Mouse (Mus musculus): ENCODE measurements around the gene Timm23. TPM values are rescaled to one million over a fixed set of nuclear protein-coding genes. Genes with fewer than 3 reads are reported as not detected.

Timm23 gene
- polyA plus RNA-seq, 1 experiment = 35.2 TPM

DNA sequence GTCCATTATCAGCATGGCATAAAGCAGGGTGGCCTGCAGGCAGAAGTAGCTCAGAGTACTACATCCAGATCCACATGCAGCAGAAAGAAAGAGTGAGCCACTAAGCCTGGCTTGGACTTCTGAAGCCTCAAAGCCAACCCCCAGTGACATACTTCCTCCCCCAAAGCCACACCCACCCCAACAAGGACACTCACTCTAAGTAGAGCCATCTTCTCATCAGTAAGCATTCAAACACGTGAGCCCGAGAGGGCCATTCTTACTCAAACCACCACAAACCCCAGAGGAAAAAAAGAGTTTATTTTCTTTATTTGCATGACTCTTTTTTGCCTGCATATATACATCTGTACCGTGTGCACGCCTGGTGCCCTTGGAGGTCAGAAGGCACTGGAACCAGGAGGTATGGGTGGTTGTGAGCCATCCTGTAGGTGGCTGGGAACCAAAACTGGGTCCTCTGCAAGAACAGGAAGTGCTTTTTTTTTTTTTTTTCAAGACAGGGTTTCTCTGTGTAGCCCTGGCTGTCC, 42.5 kb downstream of the Timm23 start:
- TF ChIP-seq POLR2A (IDR thresholded peaks at IDR 0.05; ENCODE audit: borderline replicate concordance, low read depth, low read length) (no peak), CTCF (IDR thresholded peaks at IDR 0.05; ENCODE audit: low read depth, low read length) (no peak)
- peak overlapping the region; percentile 86 for H3K27ac ChIP-seq (ENCODE audit: insufficient read depth, low read depth, low read length)
- peak overlapping the region; percentile 93 for H3K4me3 ChIP-seq (ENCODE audit: insufficient read depth, low read length)
- peaks cover 23% of the 10 kb centered on the region for H3K4me1 ChIP-seq (ENCODE audit: control insufficient read depth, insufficient read depth, low read length)

DNA sequence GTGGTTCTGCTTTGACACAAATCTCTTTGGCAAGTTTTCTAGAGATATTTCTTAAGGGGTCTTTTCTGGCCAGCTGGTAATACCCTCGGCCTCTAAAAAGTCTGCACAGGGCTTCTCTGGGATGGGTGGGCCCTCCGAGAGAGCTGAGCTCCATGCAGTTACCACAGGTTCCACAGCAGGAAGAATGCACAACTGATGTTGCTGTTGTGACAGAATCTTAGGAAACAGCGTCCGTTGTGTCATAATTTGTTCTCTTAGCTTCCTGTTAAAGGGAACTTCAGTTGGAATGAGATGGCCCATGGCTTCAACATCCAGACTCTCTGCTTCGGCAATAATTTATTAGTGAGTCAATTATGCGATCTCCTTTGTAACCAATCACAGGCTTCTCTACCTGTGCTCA, 46.9 kb downstream of the Timm23 start:
- Histone ChIP-seq H3K27ac (ENCODE audit: insufficient read depth, low read depth, low read length) (no peak overlapping the region), H3K4me3 (ENCODE audit: insufficient read depth, low read length) (no peak overlapping the region), H3K4me1 (ENCODE audit: control insufficient read depth, insufficient read depth, low read length) (no peaks in the 10 kb centered on the region)
- TF ChIP-seq CTCF (IDR thresholded peaks at IDR 0.05; ENCODE audit: low read depth, low read length) (no peak), POLR2A (IDR thresholded peaks at IDR 0.05; ENCODE audit: borderline replicate concordance, low read depth, low read length) (no peak)

DNA sequence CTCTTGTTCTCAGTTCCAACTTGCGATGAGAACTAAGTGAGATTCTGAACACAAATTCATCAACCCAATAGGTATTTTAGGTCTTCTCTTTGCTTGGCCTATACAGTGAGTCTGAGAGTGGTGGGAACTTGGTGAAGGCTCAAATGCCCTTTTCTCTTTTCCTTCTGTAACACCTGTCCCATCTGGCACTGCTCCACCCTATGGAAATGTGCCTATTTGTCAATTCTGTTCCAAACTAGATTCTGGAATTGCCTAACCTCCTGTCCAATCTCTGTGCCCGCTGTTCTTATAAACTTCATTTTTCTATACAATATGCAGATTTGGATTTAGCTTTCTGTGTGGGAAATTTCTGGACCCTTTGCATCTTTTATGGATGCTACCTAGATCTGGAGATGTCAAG, 48.5 kb downstream of the Timm23 start:
- Histone ChIP-seq H3K4me3 (ENCODE audit: insufficient read depth, low read length) (no peak overlapping the region), H3K27ac (ENCODE audit: insufficient read depth, low read depth, low read length) (no peak overlapping the region), H3K4me1 (ENCODE audit: control insufficient read depth, insufficient read depth, low read length) (no peaks in the 10 kb centered on the region)
- TF ChIP-seq POLR2A (IDR thresholded peaks at IDR 0.05; ENCODE audit: borderline replicate concordance, low read depth, low read length) = no peak
- no peak for TF ChIP-seq CTCF (IDR thresholded peaks at IDR 0.05; ENCODE audit: low read depth, low read length)

DNA sequence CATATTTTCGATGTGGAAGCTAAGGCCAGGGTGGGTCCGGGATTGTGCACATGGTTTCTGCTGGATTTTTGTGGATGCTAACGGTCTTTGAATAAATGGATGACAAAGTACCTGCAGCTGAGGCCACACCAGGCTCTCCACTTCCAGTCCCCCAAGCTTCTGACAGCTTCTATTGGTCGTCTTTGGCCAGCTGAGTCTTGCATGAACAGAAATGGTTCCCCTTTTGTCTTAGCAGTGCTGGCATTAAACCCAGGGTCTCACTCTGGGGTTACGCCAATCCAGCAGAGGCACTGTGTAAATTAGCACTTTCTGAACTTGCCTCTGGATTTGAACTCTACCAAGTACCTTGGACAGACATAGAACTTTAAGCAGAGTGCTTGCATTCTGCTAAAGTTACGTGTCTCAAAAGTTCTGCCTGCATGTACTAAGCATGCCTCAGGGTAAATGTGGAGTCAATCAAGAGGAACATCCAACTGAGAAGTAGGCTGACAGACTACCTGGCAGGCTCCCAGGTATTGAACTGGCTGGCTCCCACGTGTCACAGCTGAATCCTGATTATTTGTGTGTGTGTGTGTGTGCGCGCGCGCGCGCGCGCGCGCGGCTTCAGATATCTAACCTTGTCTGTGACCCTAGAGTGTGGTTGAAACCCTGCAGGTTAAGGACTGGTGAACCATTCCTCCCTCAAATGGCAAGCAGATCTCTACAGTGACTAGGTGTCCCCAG, 49.3 kb downstream of the Timm23 start:
- H3K4me1 ChIP-seq (ENCODE audit: control insufficient read depth, insufficient read depth, low read length) = no peaks in the 10 kb centered on the region
- no peak overlapping the region for H3K27ac ChIP-seq (ENCODE audit: insufficient read depth, low read depth, low read length)
- TF ChIP-seq POLR2A (IDR thresholded peaks at IDR 0.05; ENCODE audit: borderline replicate concordance, low read depth, low read length) = no peak
- no peak overlapping the region for H3K4me3 ChIP-seq (ENCODE audit: insufficient read depth, low read length)

DNA sequence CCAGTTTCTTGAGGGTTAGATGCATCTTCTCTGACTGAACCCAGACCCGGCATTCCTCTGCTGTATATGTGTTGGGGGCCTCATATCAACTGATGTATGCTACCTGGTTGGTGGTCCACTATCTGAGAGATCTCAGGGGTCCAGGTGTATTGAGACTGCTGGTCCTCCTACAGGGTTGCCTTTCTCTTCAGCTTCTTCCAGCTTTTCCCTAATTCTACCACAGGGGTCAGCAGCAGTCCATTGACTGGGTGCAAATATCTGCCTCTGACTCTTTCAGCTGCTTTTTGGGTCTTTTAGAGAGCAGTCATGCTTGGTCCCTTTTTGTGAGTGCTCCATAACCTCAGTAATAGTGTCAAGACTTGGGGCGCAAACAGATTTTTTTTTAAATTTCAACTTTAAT, 50.8 kb downstream of the Timm23 start:
- Histone ChIP-seq H3K27ac (ENCODE audit: insufficient read depth, low read depth, low read length) (no peak overlapping the region), H3K4me3 (ENCODE audit: insufficient read depth, low read length) (no peak overlapping the region), H3K4me1 (ENCODE audit: control insufficient read depth, insufficient read depth, low read length) (no peaks in the 10 kb centered on the region)
- no peak for TF ChIP-seq POLR2A (IDR thresholded peaks at IDR 0.05; ENCODE audit: borderline replicate concordance, low read depth, low read length)
- no peak for TF ChIP-seq CTCF (IDR thresholded peaks at IDR 0.05; ENCODE audit: low read depth, low read length)

DNA sequence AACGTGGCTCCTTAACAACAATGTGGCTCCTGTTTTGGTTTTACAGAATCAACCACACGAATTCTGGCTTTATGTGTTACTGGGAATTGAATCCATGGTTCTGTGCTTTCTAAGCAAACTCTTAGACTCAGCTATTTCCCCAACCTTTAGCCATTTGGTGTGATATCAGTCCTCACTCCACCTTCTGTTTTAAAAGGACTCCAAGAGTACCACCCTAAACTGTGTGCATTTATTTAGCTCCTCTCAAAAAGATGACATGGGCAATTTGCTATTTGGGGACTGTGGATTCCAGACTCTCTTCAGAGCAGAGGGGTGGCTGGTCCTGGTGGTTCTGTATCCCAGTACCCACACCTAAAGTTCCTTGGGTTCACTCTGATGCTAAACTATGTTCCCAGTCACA, 55.1 kb downstream of the Timm23 start:
- H3K4me1 ChIP-seq (ENCODE audit: control insufficient read depth, insufficient read depth, low read length) = no peaks in the 10 kb centered on the region
- H3K4me3 ChIP-seq (ENCODE audit: insufficient read depth, low read length) = no peak overlapping the region
- TF ChIP-seq CTCF (IDR thresholded peaks at IDR 0.05; ENCODE audit: low read depth, low read length) = no peak
- TF ChIP-seq POLR2A (IDR thresholded peaks at IDR 0.05; ENCODE audit: borderline replicate concordance, low read depth, low read length) = no peak
- no peak overlapping the region for H3K27ac ChIP-seq (ENCODE audit: insufficient read depth, low read depth, low read length)

DNA sequence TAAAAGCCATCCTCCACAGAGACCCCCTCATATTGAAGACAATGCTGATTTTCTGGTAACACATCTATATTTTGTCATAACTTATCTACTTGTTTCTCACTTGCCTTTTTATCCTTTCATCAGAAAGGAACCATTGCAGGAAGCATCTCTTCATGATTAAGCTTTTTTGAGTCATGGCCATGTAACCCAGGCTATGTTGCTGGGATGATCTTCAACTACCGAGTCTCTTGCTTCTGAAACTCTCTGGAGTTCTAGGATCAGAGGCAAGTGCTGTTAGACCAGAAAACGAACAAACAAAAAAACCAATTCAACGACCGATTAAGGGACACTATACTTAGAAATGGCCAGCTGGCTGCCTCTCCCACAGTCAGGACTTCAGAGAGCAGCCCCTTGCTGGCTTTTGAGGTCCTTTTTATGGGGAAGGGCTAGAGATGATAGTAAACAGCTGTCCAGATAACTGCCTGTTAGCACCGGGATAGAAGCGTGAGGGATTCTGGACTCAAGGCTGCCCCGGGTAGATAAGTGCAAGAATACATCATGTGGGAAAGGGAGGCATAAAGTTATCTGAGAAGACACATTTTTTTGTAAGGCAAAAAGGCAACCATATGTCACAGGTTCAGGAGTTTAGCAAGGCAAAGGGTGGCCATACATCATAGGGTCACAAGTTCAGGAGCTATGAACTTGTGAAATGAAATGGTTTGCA, 55.7 kb downstream of the Timm23 start:
- H3K27ac ChIP-seq (ENCODE audit: insufficient read depth, low read depth, low read length) = no peak overlapping the region

DNA sequence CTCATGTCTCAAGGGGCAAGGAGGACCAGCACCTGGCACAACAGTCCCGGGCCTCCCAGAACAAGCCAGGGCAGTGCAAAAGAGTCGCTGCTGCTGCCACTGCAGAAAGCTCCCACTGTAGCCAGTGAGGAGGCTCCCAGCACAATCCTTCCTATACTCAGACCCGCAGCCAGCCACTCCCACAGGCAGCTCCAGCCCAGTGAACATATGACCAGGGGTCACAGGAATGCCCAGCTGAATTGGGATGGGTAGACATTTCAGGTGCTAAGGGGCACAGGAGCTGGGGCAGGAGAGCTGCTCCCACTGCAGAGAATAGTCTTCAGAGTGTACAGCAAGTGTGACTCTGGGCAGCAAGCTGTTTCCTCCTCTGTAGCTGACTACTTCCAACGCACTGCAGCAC, 56.3 kb downstream of the Timm23 start:
- TF ChIP-seq POLR2A (IDR thresholded peaks at IDR 0.05; ENCODE audit: borderline replicate concordance, low read depth, low read length) (no peak), CTCF (IDR thresholded peaks at IDR 0.05; ENCODE audit: low read depth, low read length) (no peak)
- Histone ChIP-seq H3K27ac (ENCODE audit: insufficient read depth, low read depth, low read length) (no peak overlapping the region), H3K4me3 (ENCODE audit: insufficient read depth, low read length) (no peak overlapping the region), H3K4me1 (ENCODE audit: control insufficient read depth, insufficient read depth, low read length) (no peaks in the 10 kb centered on the region)

More for the DNA sequence above, 55.7 kb downstream of the Timm23 start:
- no peak for TF ChIP-seq CTCF (IDR thresholded peaks at IDR 0.05; ENCODE audit: low read depth, low read length)
- TF ChIP-seq POLR2A (IDR thresholded peaks at IDR 0.05; ENCODE audit: borderline replicate concordance, low read depth, low read length) = no peak
- Histone ChIP-seq H3K4me1 (ENCODE audit: control insufficient read depth, insufficient read depth, low read length) (no peaks in the 10 kb centered on the region), H3K4me3 (ENCODE audit: insufficient read depth, low read length) (no peak overlapping the region)

DNA sequence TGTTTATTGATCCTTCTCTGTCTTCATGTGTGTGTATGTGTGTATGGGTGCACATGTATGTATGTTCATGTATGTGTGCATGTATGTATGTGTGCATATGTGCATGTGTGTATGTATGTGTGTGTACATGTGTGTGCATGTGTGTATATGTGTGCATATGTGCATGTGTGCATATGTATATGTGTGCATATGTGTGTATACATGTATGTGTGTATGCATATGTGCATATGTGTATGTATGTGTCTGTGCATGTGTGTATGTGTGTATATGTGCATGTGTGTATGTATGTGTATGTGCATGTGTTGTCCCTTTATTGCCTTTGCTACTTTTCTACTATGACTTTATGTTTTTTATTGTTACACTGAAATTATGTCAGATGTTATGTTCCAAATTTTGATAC, 57.0 kb downstream of the Timm23 start:
- TF ChIP-seq CTCF (IDR thresholded peaks at IDR 0.05; ENCODE audit: low read depth, low read length) (no peak), POLR2A (IDR thresholded peaks at IDR 0.05; ENCODE audit: borderline replicate concordance, low read depth, low read length) (no peak)
- Histone ChIP-seq H3K4me3 (ENCODE audit: insufficient read depth, low read length) (no peak overlapping the region), H3K27ac (ENCODE audit: insufficient read depth, low read depth, low read length) (no peak overlapping the region), H3K4me1 (ENCODE audit: control insufficient read depth, insufficient read depth, low read length) (no peaks in the 10 kb centered on the region)

DNA sequence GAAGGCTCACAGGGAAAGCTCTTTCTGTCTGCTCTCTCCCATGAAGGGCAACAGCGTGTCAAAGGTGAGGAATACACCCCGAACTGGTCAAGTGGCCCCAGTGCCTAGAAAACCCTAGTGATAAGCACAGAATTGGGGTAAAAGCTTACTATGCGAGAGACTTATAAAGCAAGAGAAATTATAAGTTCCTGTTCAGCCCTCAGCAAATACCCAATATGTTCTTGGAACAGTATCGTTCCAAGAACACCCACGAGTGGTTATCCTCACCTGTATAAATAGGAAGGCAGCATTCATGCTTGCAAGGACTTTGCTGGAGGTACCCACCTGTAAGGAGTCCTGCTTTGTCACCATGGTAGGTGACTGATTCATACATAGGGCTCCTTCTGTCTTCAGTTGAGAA, 60.0 kb downstream of the Timm23 start, which contains the start of gene Msmb:
TSS of gene Msmb (plus strand) at position 301 of the 400 bp plus-strand sequence.
- no peak within 1 kb of the TSS for H3K27ac ChIP-seq (ENCODE audit: insufficient read depth, low read depth, low read length)
- TF ChIP-seq CTCF (IDR thresholded peaks at IDR 0.05; ENCODE audit: low read depth, low read length) (no peak), POLR2A (IDR thresholded peaks at IDR 0.05; ENCODE audit: borderline replicate concordance, low read depth, low read length) (no peak)
- no peak within 1 kb of the TSS for H3K4me3 ChIP-seq (ENCODE audit: insufficient read depth, low read length)
- no peaks in the 10 kb centered on the region for H3K4me1 ChIP-seq (ENCODE audit: control insufficient read depth, insufficient read depth, low read length)
